Mouse (Mus musculus): ENCODE results near the gene Dkkl1. TPM values are rescaled to one million over a fixed set of nuclear protein-coding genes. Genes with fewer than 3 reads are reported as not detected.

Gene Dkkl1
- polyA plus RNA-seq, 1 experiment from 2014 or later, result 1.4 TPM

DNA sequence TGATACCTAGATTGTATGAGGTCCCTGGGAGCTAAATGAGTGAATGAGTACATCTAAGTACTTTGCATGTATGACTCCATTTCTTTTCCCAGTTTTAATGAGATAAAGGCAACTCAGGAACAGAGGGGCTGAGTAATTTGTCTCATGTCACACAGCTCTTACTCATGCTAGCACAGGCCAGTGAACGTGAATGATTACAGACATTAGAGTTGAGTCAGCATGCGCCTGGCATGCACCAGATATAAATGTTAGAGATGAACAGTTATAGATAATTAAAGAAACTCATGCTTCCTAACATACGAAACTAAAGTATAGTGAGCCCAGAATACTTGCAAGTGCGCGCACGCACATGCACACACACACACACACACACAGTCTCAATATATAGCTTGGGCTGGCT, 21.8 kb downstream of the Dkkl1 start:
- H3K27ac ChIP-seq, result no peak overlapping the region
- WGBS, result 88% methylated on average over 6 of the region's 6 CpGs
- no peak overlapping the region for H3K9ac ChIP-seq
- no peak for ATAC-seq (ENCODE audit: insufficient number of reproducible peaks, insufficient read depth, low FRiP score, low TSS enrichment)
- H3K4me2 ChIP-seq (replicated peaks), result no peak overlapping the region
- H3K4me3 ChIP-seq, result no peak overlapping the region
- peaks cover 47% of the 10 kb centered on the region for H3K27me3 ChIP-seq
- H3K9me3 ChIP-seq, result no peaks in the 10 kb centered on the region
- H3K36me3 ChIP-seq, result no peaks in the 10 kb centered on the region
- peaks cover 10% of the 10 kb centered on the region for H3K4me1 ChIP-seq

DNA sequence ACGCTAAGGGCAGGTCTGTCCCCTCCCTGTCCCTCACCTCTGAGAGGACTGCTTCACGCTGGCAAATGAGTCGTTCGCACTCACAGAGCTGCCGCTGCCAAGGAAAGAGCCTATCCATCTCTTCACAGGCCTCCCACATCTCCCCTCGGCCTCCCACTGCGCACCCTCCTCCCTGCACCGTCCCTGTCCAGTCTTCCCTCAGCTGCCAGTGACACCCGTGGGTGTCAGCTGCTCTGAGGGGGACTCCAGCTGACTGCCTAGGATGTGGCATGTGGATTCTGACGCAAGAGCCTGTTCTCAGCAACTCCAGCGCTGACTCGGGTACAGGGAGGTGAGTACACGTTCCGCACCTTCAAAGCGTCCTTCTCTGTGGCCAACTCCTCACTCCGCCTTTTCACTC, 22.3 kb downstream of the Dkkl1 start:
- WGBS, result 58% methylated on average over 16 of the region's 16 CpGs

GRCm38 (mm10) chr7:45185921-45186320, 26.0 kb downstream of the Dkkl1 start:
- WGBS, result 53% methylated on average over 7 of the region's 7 CpGs

More for the DNA sequence above, 22.3 kb downstream of the Dkkl1 start:
- H3K27ac ChIP-seq, result no peak overlapping the region
- H3K4me1 ChIP-seq, result peaks cover 10% of the 10 kb centered on the region
- H3K9me3 ChIP-seq, result no peaks in the 10 kb centered on the region
- H3K27me3 ChIP-seq, result peaks cover 48% of the 10 kb centered on the region
- no peak for ATAC-seq (ENCODE audit: insufficient number of reproducible peaks, insufficient read depth, low FRiP score, low TSS enrichment)
- H3K36me3 ChIP-seq, result no peaks in the 10 kb centered on the region
- no peak overlapping the region for H3K4me2 ChIP-seq (replicated peaks)
- no peak overlapping the region for H3K4me3 ChIP-seq
- no peak overlapping the region for H3K9ac ChIP-seq

GRCm38 (mm10) chr7:45183672-45184071, 28.3 kb downstream of the Dkkl1 start:
- H3K4me2 ChIP-seq (replicated peaks), result no peak overlapping the region
- peaks cover 89% of the 10 kb centered on the region for H3K27me3 ChIP-seq
- H3K27ac ChIP-seq, result no peak overlapping the region
- no peak overlapping the region for H3K4me3 ChIP-seq
- no peak for ATAC-seq (ENCODE audit: insufficient number of reproducible peaks, insufficient read depth, low FRiP score, low TSS enrichment)
- no peak overlapping the region for H3K9ac ChIP-seq
- no peaks in the 10 kb centered on the region for H3K4me1 ChIP-seq
- H3K9me3 ChIP-seq, result no peaks in the 10 kb centered on the region
- no peaks in the 10 kb centered on the region for H3K36me3 ChIP-seq
- WGBS, result 61% methylated on average over 7 of the region's 7 CpGs

More at GRCm38 (mm10) chr7:45185921-45186320, 26.0 kb downstream of the Dkkl1 start:
- no peaks in the 10 kb centered on the region for H3K4me1 ChIP-seq
- no peak for ATAC-seq (ENCODE audit: insufficient number of reproducible peaks, insufficient read depth, low FRiP score, low TSS enrichment)
- no peak overlapping the region for H3K4me2 ChIP-seq (replicated peaks)
- no peak overlapping the region for H3K27ac ChIP-seq
- no peak overlapping the region for H3K4me3 ChIP-seq
- H3K27me3 ChIP-seq, result peaks cover 78% of the 10 kb centered on the region
- H3K36me3 ChIP-seq, result no peaks in the 10 kb centered on the region
- H3K9ac ChIP-seq, result no peak overlapping the region; the same call in 1 of the 2 replicates
- no peaks in the 10 kb centered on the region for H3K9me3 ChIP-seq

DNA sequence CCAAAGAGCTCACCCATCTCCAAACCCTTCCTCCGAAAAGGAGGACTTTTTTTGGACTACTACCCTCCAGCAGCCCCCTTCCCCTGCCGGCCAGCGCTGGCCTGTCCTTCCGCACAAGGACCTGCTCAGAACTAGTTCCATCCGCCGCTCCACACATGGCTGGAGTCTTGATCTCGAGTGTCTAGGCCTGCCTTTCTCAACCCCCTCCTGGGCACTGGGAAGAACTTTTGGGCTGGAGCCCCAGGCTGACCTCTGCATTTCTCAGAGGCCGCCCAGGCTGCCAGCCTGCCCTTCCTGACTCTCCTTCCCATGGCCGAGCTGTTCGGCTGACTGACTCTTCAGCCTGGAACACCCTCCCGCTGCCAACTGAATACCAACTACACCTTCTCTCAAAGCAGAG, 29.3 kb downstream of the Dkkl1 start:
- Histone ChIP-seq H3K9me3 (no peaks in the 10 kb centered on the region), H3K9ac (peak overlapping the region; percentile 34), H3K4me2 (replicated peaks) (peak overlapping the region; percentile 46), H3K4me3 (peak overlapping the region; percentile 21), H3K4me1 (no peaks in the 10 kb centered on the region), H3K27me3 (peaks cover 90% of the 10 kb centered on the region), H3K36me3 (no peaks in the 10 kb centered on the region), H3K27ac (no peak overlapping the region)
- peak; percentile 25; the same call in 1 of the 2 replicates for ATAC-seq (ENCODE audit: insufficient number of reproducible peaks, insufficient read depth, low FRiP score, low TSS enrichment)
- 19% methylated on average over 11 of the region's 11 CpGs for WGBS

DNA sequence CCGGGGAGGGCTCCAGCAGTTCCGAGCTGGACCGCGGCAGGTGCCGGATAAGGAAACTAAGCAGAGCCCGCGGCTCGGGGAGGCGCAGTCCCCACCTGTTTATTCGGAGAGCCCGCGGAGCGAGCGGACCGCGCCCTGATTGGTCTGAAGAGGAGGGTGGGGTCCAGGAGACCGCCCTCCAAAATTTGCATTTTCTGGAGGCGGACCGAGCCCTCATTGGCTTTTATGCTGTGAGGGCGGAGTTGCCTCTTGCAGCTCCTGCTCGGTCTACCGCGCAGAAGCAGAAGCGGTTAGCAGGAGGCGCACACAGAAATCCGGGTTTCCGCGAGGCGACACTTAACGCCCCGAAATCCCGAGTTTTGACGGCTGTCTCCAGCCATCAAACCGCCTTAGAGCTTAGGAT, 29.7 kb downstream of the Dkkl1 start:
- Histone ChIP-seq H3K4me1 (no peaks in the 10 kb centered on the region), H3K4me3 (peak overlapping the region; percentile 21), H3K27me3 (peaks cover 94% of the 10 kb centered on the region), H3K27ac (no peak overlapping the region), H3K4me2 (replicated peaks) (peak overlapping the region; percentile 46), H3K36me3 (no peaks in the 10 kb centered on the region), H3K9me3 (no peaks in the 10 kb centered on the region), H3K9ac (peak overlapping the region; percentile 34)
- peak; percentile 62; the same call in 1 of the 2 replicates for ATAC-seq (ENCODE audit: insufficient number of reproducible peaks, insufficient read depth, low FRiP score, low TSS enrichment)
- WGBS, result under 1% methylated on average over 34 of the region's 34 CpGs

DNA sequence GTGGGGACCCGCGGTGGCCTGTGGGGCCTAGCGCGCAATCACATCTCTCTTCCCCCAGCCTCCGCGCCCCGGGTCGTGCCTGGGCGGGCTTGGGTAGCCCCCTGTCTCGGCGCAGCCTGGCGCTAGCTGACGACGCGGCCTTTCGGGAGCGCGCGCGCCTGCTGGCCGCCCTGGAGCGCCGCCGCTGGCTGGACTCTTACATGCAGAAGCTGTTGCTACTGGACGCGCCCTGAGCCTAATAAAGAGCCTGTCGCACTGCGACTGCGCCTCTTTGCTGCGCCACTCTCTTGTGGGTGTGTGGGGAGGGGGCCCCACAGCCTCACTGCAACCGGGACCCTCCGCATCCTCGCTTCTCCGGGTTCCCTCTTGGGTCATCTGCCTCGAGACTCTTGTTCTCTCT, 30.4 kb downstream of the Dkkl1 start:
- H3K27me3 ChIP-seq, result peaks cover 95% of the 10 kb centered on the region
- 3% methylated on average over 35 of the region's 35 CpGs for WGBS
- no peak overlapping the region for H3K4me2 ChIP-seq (replicated peaks)
- H3K36me3 ChIP-seq, result no peaks in the 10 kb centered on the region
- peaks cover 1% of the 10 kb centered on the region; the same call in 1 of the 2 replicates for H3K4me1 ChIP-seq
- peak overlapping the region; percentile 4; the same call in 1 of the 2 replicates for H3K4me3 ChIP-seq
- no peak overlapping the region for H3K27ac ChIP-seq
- no peak for ATAC-seq (ENCODE audit: insufficient number of reproducible peaks, insufficient read depth, low FRiP score, low TSS enrichment)
- no peak overlapping the region for H3K9ac ChIP-seq
- no peaks in the 10 kb centered on the region for H3K9me3 ChIP-seq

GRCm38 (mm10) chr7:45180896-45181477, 31.0 kb downstream of the Dkkl1 start, which contains the start of gene Pth2:
Gene Pth2 (plus strand): TSS chr7:45180995.
- H3K4me2 ChIP-seq (replicated peaks), result no peak within 1 kb of the TSS
- H3K4me3 ChIP-seq, result peak within 1 kb of the TSS; percentile 4; the same call in 1 of the 2 replicates
- H3K27ac ChIP-seq, result no peak within 1 kb of the TSS
- H3K9me3 ChIP-seq, result no peaks in the 10 kb centered on the region
- peaks cover 96% of the 10 kb centered on the region for H3K27me3 ChIP-seq
- no peak for ATAC-seq (ENCODE audit: insufficient number of reproducible peaks, insufficient read depth, low FRiP score, low TSS enrichment)
- no peaks in the 10 kb centered on the region for H3K36me3 ChIP-seq
- WGBS, result 16% methylated on average over 19 of the region's 20 CpGs
- H3K4me1 ChIP-seq, result peaks cover 7% of the 10 kb centered on the region; the same call in 1 of the 2 replicates
- H3K9ac ChIP-seq, result no peak within 1 kb of the TSS

DNA sequence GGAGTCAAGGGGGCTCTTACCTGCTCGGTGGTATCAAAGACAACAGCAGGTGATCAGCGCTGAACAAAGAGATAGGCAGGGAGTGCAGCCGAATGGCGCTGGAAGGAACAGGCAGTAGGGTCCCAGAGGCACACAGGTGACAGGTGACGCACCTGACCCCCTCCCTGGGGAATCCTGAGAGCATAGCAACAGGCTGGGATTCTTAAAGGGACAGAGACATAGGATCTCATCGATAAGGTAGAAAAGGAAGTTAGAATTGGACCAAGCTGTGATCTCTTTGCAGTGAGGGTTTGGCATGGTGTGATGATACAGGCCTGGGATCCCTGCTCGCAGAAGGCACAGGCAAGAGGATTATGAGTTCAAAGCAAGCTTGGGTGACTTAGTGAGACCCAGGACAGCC, 32.5 kb downstream of the Dkkl1 start, which contains the start of gene Gfy:
Gene Gfy, minus strand, starts transcription at position 101 of the 400 bp plus-strand sequence.
- H3K27me3 ChIP-seq, result peaks cover 100% of the 10 kb centered on the region
- no peaks in the 10 kb centered on the region for H3K9me3 ChIP-seq
- ATAC-seq (ENCODE audit: insufficient number of reproducible peaks, insufficient read depth, low FRiP score, low TSS enrichment), result no peak
- H3K4me3 ChIP-seq, result no peak within 1 kb of the TSS
- H3K4me2 ChIP-seq (replicated peaks), result no peak within 1 kb of the TSS
- H3K27ac ChIP-seq, result no peak within 1 kb of the TSS
- no peaks in the 10 kb centered on the region for H3K36me3 ChIP-seq
- 22% methylated on average over 7 of the region's 7 CpGs for whole genome bisulfite sequencing
- H3K4me1 ChIP-seq, result peaks cover 12% of the 10 kb centered on the region
- H3K9ac ChIP-seq, result no peak within 1 kb of the TSS

DNA sequence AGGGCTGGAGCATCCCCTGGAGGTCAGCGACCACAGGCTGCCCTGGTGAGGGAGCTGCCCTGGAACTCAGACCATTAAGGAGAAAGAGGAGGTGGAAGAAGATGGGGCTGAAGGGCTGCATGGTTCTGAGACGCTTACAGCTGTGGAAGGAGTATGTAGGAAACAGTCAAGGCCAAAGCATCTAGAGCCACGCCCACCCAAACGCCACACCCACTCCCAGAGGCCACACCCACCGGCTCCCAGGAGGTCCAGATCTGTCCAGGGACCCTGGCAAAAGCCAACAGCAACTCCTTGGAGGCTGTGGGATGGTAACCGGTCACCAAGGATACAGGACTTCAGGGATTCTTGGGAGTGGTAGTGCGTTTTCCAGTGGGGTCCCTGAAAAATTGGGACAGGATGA, 33.4 kb downstream of the Dkkl1 start:
- no peak overlapping the region for H3K27ac ChIP-seq
- peaks cover 98% of the 10 kb centered on the region for H3K27me3 ChIP-seq
- peaks cover 12% of the 10 kb centered on the region for H3K4me1 ChIP-seq
- no peak overlapping the region for H3K4me2 ChIP-seq (replicated peaks)
- no peak for ATAC-seq (ENCODE audit: insufficient number of reproducible peaks, insufficient read depth, low FRiP score, low TSS enrichment)
- WGBS, result 25% methylated on average over 7 of the region's 7 CpGs
- no peak overlapping the region for H3K4me3 ChIP-seq
- no peaks in the 10 kb centered on the region for H3K9me3 ChIP-seq
- H3K36me3 ChIP-seq, result no peaks in the 10 kb centered on the region
- no peak overlapping the region for H3K9ac ChIP-seq

DNA sequence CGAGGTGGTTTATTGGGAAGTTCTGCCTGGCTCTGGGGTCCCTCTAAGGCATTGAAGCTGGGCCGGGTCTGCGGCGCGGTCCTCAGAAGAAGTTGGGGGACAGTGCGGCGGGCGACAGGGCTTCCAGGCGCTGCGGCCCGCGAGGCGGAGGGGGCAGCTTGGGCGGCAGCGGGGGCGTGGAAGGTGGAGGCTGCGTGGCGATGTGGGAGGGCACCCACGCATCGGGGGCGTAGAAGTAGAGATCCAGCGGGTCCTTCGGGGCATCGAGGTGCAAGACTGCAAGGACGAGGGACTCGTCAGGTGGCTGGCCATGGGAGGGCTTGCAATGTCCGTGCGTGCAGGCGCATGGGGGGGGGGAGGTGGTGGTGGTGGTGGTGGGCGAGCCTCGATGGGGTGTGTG, 35.6 kb downstream of the Dkkl1 start:
- peaks cover 12% of the 10 kb centered on the region for H3K4me1 ChIP-seq
- no peak for ATAC-seq (ENCODE audit: insufficient number of reproducible peaks, insufficient read depth, low FRiP score, low TSS enrichment)
- H3K9ac ChIP-seq, result 0 out of 2 replicates have a peak overlapping the region, but pooled peaks have one; percentile 10
- H3K27me3 ChIP-seq, result peaks cover 92% of the 10 kb centered on the region
- WGBS, result 3% methylated on average over 31 of the region's 31 CpGs
- peak overlapping the region; percentile 39 for H3K4me2 ChIP-seq (replicated peaks)
- no peaks in the 10 kb centered on the region for H3K36me3 ChIP-seq
- H3K4me3 ChIP-seq, result peak overlapping the region; percentile 18
- no peak overlapping the region for H3K27ac ChIP-seq
- no peaks in the 10 kb centered on the region for H3K9me3 ChIP-seq

GRCm38 (mm10) chr7:45175929-45176328, 36.0 kb downstream of the Dkkl1 start:
- WGBS, result 2% methylated on average over 23 of the region's 23 CpGs
- Histone ChIP-seq H3K9me3 (0 out of 2 replicates have a peak, but pooled peaks cover under 1% of the 10 kb centered on the region), H3K4me3 (peak overlapping the region; percentile 18), H3K27me3 (peaks cover 91% of the 10 kb centered on the region), H3K36me3 (no peaks in the 10 kb centered on the region), H3K9ac (0 out of 2 replicates have a peak overlapping the region, but pooled peaks have one; percentile 10), H3K27ac (no peak overlapping the region), H3K4me2 (replicated peaks) (peak overlapping the region; percentile 39), H3K4me1 (peaks cover 12% of the 10 kb centered on the region)
- ATAC-seq (ENCODE audit: insufficient number of reproducible peaks, insufficient read depth, low FRiP score, low TSS enrichment), result no peak

Data from embryonic facial prominence, embryonic 12.5 days (tissue).